Mouse (Mus musculus) R1 (cell line): ENCODE data around the gene Ipo9.
"Not testable (repeated sequence)": the region's sequence is repeated elsewhere in the genome, so short reads cannot be mapped to it uniquely, and the experiment has no call there.

Experiments
- DNase-seq: peaks from one replicate; pipeline ENCODE4 v3.0.0-alpha.2; 2018; ENCODE audit warnings: low read depth, low spot score

The Ipo9 gene

GRCm38 (mm10) chr1:135430669-135431017, 344 bp upstream of the Ipo9 start:
- DNase-seq: no peak

GRCm38 (mm10) chr1:135427390-135427789, 2.9 kb downstream of the Ipo9 start:
- DNase-seq: no peak

- no peak for DNase-seq
These were observed 3.7 kb downstream of the Ipo9 start for GRCm38 (mm10) chr1:135426645-135427044.

- DNase-seq: no peak
These were observed 7.5 kb downstream of the Ipo9 start for GRCm38 (mm10) chr1:135422772-135423171.

GRCm38 (mm10) chr1:135413996-135414395, 16.3 kb downstream of the Ipo9 start:
- DNase-seq: no peak

GRCm38 (mm10) chr1:135412130-135412529, 18.2 kb downstream of the Ipo9 start:
- DNase-seq: no peak

- no peak for DNase-seq
These were observed 19.3 kb downstream of the Ipo9 start for GRCm38 (mm10) chr1:135410967-135411366.

- no peak for DNase-seq
These were observed 21.3 kb downstream of the Ipo9 start for GRCm38 (mm10) chr1:135408973-135409372.

- DNase-seq: peak; percentile 64
These were observed 24.9 kb downstream of the Ipo9 start for GRCm38 (mm10) chr1:135405356-135405755.

- DNase-seq: no peak
These were observed 28.7 kb downstream of the Ipo9 start for GRCm38 (mm10) chr1:135401452-135402110.

- DNase-seq: no peak
These were observed 30.8 kb downstream of the Ipo9 start for GRCm38 (mm10) chr1:135399466-135399865.

- DNase-seq: no peak
These were observed 45.1 kb downstream of the Ipo9 start for GRCm38 (mm10) chr1:135385161-135385560.

GRCm38 (mm10) chr1:135384171-135384570, 46.1 kb downstream of the Ipo9 start:
- DNase-seq: no peak

GRCm38 (mm10) chr1:135381560-135381959, 48.7 kb downstream of the Ipo9 start:
- not testable (repeated sequence) for DNase-seq

- no peak for DNase-seq
These were observed 50.0 kb downstream of the Ipo9 start for GRCm38 (mm10) chr1:135380071-135380991.

GRCm38 (mm10) chr1:135379048-135379447, 51.3 kb downstream of the Ipo9 start:
- DNase-seq: no peak

- DNase-seq: no peak
These were observed 51.7 kb downstream of the Ipo9 start for GRCm38 (mm10) chr1:135378576-135378975.

GRCm38 (mm10) chr1:135374868-135375581, 55.3 kb downstream of the Ipo9 start, which contains the start of gene Shisa4:
TSS of gene Shisa4 (minus strand) at chr1:135375237.
- peak; percentile 46 for DNase-seq

GRCm38 (mm10) chr1:135374175-135374867, 56.0 kb downstream of the Ipo9 start:
- DNase-seq: no peak

- DNase-seq: no peak
These were observed 57.1 kb downstream of the Ipo9 start for GRCm38 (mm10) chr1:135373171-135373677.

- DNase-seq: no peak
These were observed 60.9 kb downstream of the Ipo9 start for GRCm38 (mm10) chr1:135369415-135369814.
